Mouse (Mus musculus) thymus, postnatal 36 days (tissue): ENCODE data around the gene Gatad2b.
"Not testable (repeated sequence)": the region's sequence is repeated elsewhere in the genome, so short reads cannot be mapped to it uniquely, and the experiment has no call there.

Experiments
- DNase-seq, 2 experiments: peaks; one replicate each; pipeline ENCODE4 v3.0.0; 2022; ENCODE audit warnings: mixed read lengths in 2 of 2

The Gatad2b gene

GRCm38 (mm10) chr3:90292345-90293275 is at the start of gene Gatad2b:
Gene Gatad2b (plus strand): TSS chr3:90293178.
- peak; percentile 95 to 98 for DNase-seq

GRCm38 (mm10) chr3:90245406-90245805 is 47.6 kb upstream of the Gatad2b start:
- no peak for DNase-seq

- no peak for DNase-seq
Measured at GRCm38 (mm10) chr3:90247630-90247959, 45.4 kb upstream of the Gatad2b start.

DNA sequence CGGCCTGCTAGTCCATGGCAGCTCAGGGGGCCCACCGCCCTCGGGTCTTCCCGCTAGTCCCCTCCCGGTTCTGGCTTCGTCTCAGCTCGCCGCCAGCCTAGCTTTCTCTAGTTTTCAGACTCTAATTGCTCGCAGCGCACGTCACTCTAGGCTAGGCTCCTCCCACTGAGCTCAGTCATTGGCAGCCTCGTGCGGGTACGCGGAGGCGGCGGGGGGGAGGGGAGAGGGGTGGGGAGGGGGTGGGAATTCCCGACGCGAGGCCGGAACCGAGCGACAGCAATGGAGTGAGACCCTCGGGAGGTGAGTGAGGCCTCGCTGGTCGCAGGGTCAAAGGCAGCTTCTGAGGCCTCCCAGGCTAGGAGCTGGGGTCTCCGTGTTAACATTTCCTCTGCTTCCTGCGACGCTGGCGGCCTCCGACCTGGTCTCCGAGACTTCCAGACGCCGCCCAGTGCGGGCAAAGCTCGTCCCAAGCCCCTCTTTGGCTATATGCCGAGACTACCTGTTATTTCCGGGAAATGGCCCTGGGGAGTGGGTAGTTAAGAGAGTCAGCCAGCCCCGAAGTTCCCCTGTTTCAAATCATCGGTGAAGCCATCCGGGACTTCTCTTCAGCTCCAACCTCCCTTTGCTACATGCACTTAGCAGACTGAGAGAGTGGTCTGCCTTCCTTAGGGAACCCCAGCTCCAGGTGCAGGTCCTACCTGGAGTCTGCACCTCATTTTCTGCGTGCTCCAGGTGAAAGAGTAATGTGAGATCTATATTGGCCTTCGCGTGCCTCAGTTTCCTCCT is 44.8 kb upstream of the Gatad2b start, which contains the start of gene Slc39a1:
Gene Slc39a1, plus strand, starts transcription at position 213 of the 786 bp plus-strand sequence.
- peak; percentile 88 to 94 for DNase-seq

- DNase-seq: peak; percentile 25 to 47
Measured at GRCm38 (mm10) chr3:90248746-90249100, 44.3 kb upstream of the Gatad2b start.

- no peak for DNase-seq
Measured at GRCm38 (mm10) chr3:90250791-90251190, 42.2 kb upstream of the Gatad2b start.

- not testable (repeated sequence) for DNase-seq
Measured at GRCm38 (mm10) chr3:90251731-90252226, 41.2 kb upstream of the Gatad2b start.

DNA sequence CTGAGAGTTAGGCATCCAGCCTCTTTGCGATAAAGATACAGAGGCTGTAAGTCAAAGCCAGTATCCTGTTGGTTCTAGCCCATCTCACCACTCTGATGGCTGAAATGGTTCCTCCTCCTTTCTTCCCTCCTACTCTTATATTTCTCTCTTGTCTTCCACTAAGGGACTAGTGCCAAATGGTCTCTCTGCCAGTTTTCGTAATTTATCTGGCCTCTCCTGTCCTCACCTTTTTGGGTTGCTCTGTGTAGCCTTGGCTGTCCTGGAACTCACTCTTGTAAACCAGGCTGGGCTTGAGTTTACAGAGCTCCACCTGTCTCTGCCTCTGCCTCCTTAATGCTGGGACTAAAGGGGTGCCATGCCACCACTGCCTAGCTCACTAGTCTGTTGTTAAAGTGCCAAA is 40.3 kb upstream of the Gatad2b start:
- not testable (repeated sequence) for DNase-seq

- DNase-seq: not testable (repeated sequence)
Measured at GRCm38 (mm10) chr3:90253174-90253573, 39.8 kb upstream of the Gatad2b start.

DNA sequence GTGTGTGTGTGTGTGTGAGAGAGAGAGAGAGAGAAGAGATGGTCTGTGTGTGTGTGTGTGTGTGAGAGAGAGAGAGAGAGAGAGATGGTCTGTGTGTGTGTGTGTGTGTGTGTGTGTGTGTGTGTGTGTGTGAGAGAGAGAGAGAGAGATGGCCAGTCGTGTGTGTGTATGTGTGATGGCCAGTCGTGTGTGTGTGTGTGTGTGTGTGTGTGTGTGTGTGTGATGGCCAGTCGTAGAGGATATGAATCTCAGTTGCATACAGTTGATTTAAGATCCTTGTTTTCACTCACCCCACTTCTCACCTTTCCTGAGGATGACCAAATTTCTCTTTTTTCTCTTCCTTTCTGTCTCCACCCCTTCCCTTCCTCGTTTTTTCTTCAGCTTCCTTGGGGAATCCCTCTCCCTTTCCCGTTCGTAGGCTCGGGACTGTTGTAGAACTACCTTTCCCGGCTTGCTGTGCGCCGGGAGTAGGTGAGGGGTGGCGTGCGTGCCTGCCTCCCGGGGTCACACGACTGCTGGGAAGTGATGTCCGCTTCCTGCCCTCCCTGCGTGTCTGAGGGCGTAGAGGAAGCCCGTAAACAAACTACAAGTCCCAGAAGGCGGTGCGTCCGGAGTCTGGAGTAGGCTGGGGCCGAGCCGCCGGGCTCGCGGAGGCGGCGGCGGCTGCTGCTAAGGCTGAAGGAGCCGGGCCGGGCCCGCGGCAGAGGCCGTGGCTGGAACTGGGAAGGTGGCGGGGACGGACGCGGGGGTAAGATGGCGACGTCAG is 39.1 kb upstream of the Gatad2b start, which contains the start of gene Crtc2:
Gene Crtc2, plus strand, starts transcription at position 511 of the 766 bp plus-strand sequence.
- peak; percentile 90 to 95 for DNase-seq

GRCm38 (mm10) chr3:90254419-90255193 is 38.4 kb upstream of the Gatad2b start:
- DNase-seq: peak in 1 of 2 experiments; percentile 26

DNA sequence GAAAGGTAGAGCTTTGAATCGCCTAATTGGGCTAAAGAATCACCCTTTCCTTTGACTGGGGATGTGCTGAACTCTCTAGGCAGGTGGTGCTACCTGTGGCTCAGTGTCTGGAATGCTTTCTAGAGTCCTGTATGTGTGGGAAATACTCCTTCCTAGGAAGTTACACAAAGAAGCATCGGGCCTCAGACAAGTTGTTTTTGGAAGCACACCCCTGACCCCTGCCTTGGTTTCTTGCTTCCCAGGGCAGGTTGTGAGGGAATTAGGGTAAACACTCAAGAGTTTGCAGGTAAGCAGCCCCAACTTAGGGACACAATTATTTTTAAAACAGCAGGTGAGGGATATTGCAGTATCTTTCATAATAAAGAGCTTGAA is 37.8 kb upstream of the Gatad2b start:
- no peak for DNase-seq

GRCm38 (mm10) chr3:90255784-90256353 is 37.1 kb upstream of the Gatad2b start:
- no peak for DNase-seq

GRCm38 (mm10) chr3:90256731-90257530 is 36.0 kb upstream of the Gatad2b start:
- DNase-seq: no peak

GRCm38 (mm10) chr3:90258521-90258920 is 34.5 kb upstream of the Gatad2b start:
- no peak for DNase-seq

- no peak for DNase-seq
Measured at GRCm38 (mm10) chr3:90263121-90263771, 29.7 kb upstream of the Gatad2b start.

DNA sequence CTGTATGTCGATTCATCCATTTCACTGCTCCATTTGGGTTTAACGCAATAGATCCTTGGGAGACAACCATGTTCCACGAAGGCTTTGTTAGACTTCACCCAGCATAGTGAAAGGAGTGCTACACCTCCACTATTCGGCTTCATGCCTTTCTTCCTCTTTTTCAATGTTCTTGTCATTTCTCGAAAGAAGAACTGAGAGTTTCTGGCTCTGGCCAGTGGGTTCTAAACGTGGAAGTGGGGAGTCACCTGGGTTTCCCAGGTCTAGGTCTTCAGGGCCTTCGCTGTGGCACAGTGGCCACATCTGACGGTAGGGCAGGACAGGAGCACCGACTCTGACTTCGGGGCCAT is 28.3 kb upstream of the Gatad2b start:
- no peak for DNase-seq

DNA sequence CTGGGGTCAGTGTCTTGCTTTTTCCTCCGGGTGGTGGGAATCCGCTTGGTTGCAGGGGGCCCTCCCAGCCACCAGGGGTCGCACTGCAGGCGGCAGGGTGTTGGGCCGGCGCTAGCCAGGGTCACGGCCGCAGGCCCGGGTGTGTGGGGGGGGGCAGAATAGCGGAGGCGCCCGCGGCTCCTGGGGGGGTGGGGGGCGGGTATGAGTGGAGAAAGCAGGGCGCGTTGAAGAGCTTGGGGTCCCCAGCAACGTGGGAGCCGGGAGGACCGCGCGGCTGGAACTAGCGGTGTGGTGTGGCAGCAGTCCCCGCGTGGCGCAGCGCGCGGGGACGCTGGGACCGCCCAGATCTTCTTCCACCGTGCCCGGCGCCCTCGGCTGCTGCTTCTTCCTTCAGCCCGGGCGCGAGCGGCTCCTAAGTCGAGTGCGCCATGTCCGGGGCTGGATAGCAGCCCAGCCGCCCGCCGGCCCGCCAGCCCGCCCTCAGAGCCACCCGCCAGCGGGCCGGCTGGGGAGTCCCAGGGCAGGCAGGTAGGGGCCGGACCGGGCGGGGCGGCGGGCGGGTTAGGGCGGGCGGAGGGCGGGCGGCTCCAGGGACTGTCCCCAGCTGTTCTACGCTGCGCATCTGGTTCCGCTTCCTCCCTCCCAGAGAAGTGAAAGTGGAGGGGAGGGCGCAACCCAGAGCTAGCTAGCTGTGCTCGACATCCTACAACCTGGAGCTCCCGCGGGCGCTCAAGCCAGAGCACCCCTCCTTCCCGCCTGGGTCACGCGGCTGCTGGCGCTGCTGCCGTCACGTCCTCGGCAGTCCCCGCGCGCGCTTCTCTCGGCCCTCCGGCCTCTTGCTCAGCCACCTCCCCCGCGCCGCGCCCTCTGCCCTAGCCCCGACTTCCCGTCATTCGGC is 27.7 kb upstream of the Gatad2b start, which contains the start of gene Dennd4b:
Gene Dennd4b, plus strand, starts transcription at position 152 of the 898 bp plus-strand sequence.
- DNase-seq: peak; percentile 89 to 91
